Mouse (Mus musculus) liver, embryonic 11.5 days (tissue): ENCODE data around the gene Vsig8. TPM values are rescaled to one million over a fixed set of nuclear protein-coding genes. Genes with fewer than 3 reads are reported as not detected.

Experiments used
- ATAC-seq: fragments of 200-750 bp; cut with Nextera tagmentation; replicated peaks from 2 replicates; pipeline ENCODE4 v1.8.0; 2017; ENCODE audit warnings: moderate number of reproducible peaks, mild to moderate bottlenecking, moderate TSS enrichment, moderate library complexity; ENCODE audit not compliant: low FRiP score
- DNase-seq: peaks from one replicate; pipeline ENCODE4 v3.0.0-alpha.2; 2017; ENCODE audit warnings: low spot score
- H3K27ac ChIP-seq: fragments of 300-500 bp; sonication (generic); 2 replicates; pipeline ENCODE4 v1.5.1; 2014; ENCODE audit warnings: mild to moderate bottlenecking, low read depth, low read length, control low read depth
- H3K27me3 ChIP-seq: fragments of 300-500 bp; sonication (generic); replicated peaks from 2 replicates; pipeline ENCODE4 v1.6.1; 2014; ENCODE audit warnings: low read length, mixed read lengths; ENCODE audit not compliant: control insufficient read depth, insufficient read depth
- H3K36me3 ChIP-seq: fragments of 300-500 bp; sonication (generic); 2 replicates; pipeline ENCODE4 v1.6.1; 2014; ENCODE audit warnings: mild to moderate bottlenecking, low read length, moderate library complexity, mixed read lengths; ENCODE audit not compliant: control insufficient read depth, insufficient read depth
- H3K4me1 ChIP-seq: fragments of 300-500 bp; sonication (generic); replicated peaks from 2 replicates; pipeline ENCODE4 v1.6.1; 2014; ENCODE audit warnings: low read length, mixed read lengths; ENCODE audit not compliant: control insufficient read depth, insufficient read depth
- H3K4me2 ChIP-seq: fragments of 300-500 bp; sonication (generic); 2 replicates; pipeline ENCODE4 v1.6.1; 2014; ENCODE audit warnings: mild to moderate bottlenecking, control low read depth, moderate library complexity
- H3K4me3 ChIP-seq: fragments of 300-500 bp; sonication (generic); 2 replicates; pipeline ENCODE4 v1.5.1; 2014; ENCODE audit warnings: low read depth, low read length, control low read depth
- H3K9ac ChIP-seq: fragments of 300-500 bp; sonication (generic); 2 replicates; pipeline ENCODE4 v1.6.1; 2014; ENCODE audit warnings: low read depth, low read length, control low read depth
- H3K9me3 ChIP-seq: fragments of 300-500 bp; sonication (generic); 2 replicates; pipeline ENCODE4 v1.6.1; 2016; ENCODE audit warnings: low read length, inconsistent platforms, mixed read lengths; ENCODE audit not compliant: control insufficient read depth
- WGBS: fragments of 180-500 bp; shearing (Covaris S2); extraction: QIAGEN DNeasy Blood & Tissue Kit; methylation state at CpG from one replicate; pipeline ENCODE4 v1.1.7; 2014; 5-methylcytosine and 5-hydroxymethylcytosine counted together
- polyA plus RNA-seq: library from polyadenylated mRNA; unstranded; fragments of >200 nt; fragmentation: Nextera tagmentation; extraction: Ambion mirVana; gene quantifications from 2 replicates; pipeline ENCODE4 v1.2.1, GENCODE M21; 2014

The Vsig8 gene
- polyA plus RNA-seq, 1 experiment from 2014 or later: not detected

DNA sequence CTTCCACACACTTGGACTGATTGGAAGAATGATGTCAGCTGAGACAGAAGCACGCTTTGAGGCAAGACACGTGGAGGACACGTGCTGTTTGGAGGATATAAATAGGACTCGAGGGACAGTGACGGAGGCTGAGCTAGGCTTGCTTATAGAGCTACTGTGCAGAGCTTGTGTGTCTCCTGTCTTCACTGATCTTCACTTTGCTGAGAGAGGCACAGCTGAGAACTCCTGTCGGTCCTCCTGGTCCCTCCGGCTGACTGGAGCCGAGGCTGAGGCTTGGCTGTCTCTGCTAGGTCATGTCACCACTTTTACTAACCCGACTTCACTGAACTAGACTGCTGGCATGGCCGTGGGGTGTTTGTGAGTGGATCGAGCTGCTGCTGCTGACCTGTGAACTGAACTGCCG lies 32.0 kb upstream of the Vsig8 start:
- no peak overlapping the region for H3K27ac ChIP-seq
- DNase-seq: no peak
- 62% methylated on average over 12 of the region's 12 CpGs for WGBS

GRCm38 (mm10) chr1:172525027-172525764 lies 30.5 kb upstream of the Vsig8 start:
- peaks cover 12% of the 10 kb centered on the region for H3K27me3 ChIP-seq
- H3K4me2 ChIP-seq: peak overlapping the region; percentile 8; the same call in 1 of the 2 replicates
- no peak overlapping the region for H3K9ac ChIP-seq
- H3K9me3 ChIP-seq: no peaks in the 10 kb centered on the region
- ATAC-seq (no peak), DNase-seq (no peak)
- no peak overlapping the region for H3K27ac ChIP-seq
- H3K4me1 ChIP-seq: peaks cover 20% of the 10 kb centered on the region
- WGBS: 38% methylated on average over 15 of the region's 15 CpGs
- no peaks in the 10 kb centered on the region for H3K36me3 ChIP-seq
- H3K4me3 ChIP-seq: no peak overlapping the region

More for the DNA sequence above, 32.0 kb upstream of the Vsig8 start:
- ATAC-seq: no peak
- Histone ChIP-seq H3K9me3 (no peaks in the 10 kb centered on the region), H3K4me3 (no peak overlapping the region), H3K36me3 (no peaks in the 10 kb centered on the region), H3K27me3 (peaks cover 12% of the 10 kb centered on the region), H3K4me1 (peaks cover 26% of the 10 kb centered on the region), H3K4me2 (no peak overlapping the region), H3K9ac (no peak overlapping the region)

- H3K27me3 ChIP-seq: peaks cover 15% of the 10 kb centered on the region
- WGBS: 30% methylated on average over 7 of the region's 7 CpGs
- peaks cover 17% of the 10 kb centered on the region for H3K4me1 ChIP-seq
- H3K9me3 ChIP-seq: no peaks in the 10 kb centered on the region
- peak overlapping the region; percentile 58; the same call in 1 of the 2 replicates for H3K27ac ChIP-seq
- peak overlapping the region; percentile 60 for H3K4me2 ChIP-seq
- ATAC-seq: no peak
- no peaks in the 10 kb centered on the region for H3K36me3 ChIP-seq
- no peak overlapping the region for H3K9ac ChIP-seq
- DNase-seq: no peak
- H3K4me3 ChIP-seq: no peak overlapping the region
These were observed 29.8 kb upstream of the Vsig8 start for GRCm38 (mm10) chr1:172525971-172526370.

- DNase-seq: peak; percentile 68
- Histone ChIP-seq H3K27me3 (peaks cover 16% of the 10 kb centered on the region), H3K9ac (no peak overlapping the region), H3K4me2 (peak overlapping the region; percentile 60), H3K27ac (peak overlapping the region; percentile 66; the same call in 1 of the 2 replicates), H3K9me3 (no peaks in the 10 kb centered on the region), H3K4me1 (peaks cover 15% of the 10 kb centered on the region), H3K4me3 (peak overlapping the region; percentile 15; the same call in 1 of the 2 replicates), H3K36me3 (no peaks in the 10 kb centered on the region)
- ATAC-seq: peak; percentile 79
- WGBS: 25% methylated on average over 23 of the region's 23 CpGs
These were observed 29.2 kb upstream of the Vsig8 start for GRCm38 (mm10) chr1:172526380-172527081.

GRCm38 (mm10) chr1:172527431-172527830 lies 28.3 kb upstream of the Vsig8 start:
- H3K4me2 ChIP-seq: no peak overlapping the region
- H3K4me3 ChIP-seq: no peak overlapping the region
- H3K9ac ChIP-seq: no peak overlapping the region
- ATAC-seq (no peak), DNase-seq (no peak)
- no peaks in the 10 kb centered on the region for H3K9me3 ChIP-seq
- H3K36me3 ChIP-seq: no peaks in the 10 kb centered on the region
- WGBS: 87% methylated on average over 10 of the region's 10 CpGs
- H3K4me1 ChIP-seq: peaks cover 15% of the 10 kb centered on the region
- H3K27ac ChIP-seq: no peak overlapping the region
- peaks cover 20% of the 10 kb centered on the region for H3K27me3 ChIP-seq

- no peak overlapping the region for H3K27ac ChIP-seq
- no peak overlapping the region for H3K9ac ChIP-seq
- no peak overlapping the region for H3K4me2 ChIP-seq
- H3K27me3 ChIP-seq: peaks cover 31% of the 10 kb centered on the region
- H3K9me3 ChIP-seq: no peaks in the 10 kb centered on the region
- peak; percentile 71 for DNase-seq
- WGBS: 8% methylated on average over 7 of the region's 7 CpGs
- no peak overlapping the region for H3K4me3 ChIP-seq
- 0 out of 2 replicates have a peak, but pooled peaks have one; percentile 32 for ATAC-seq
- H3K4me1 ChIP-seq: peaks cover 15% of the 10 kb centered on the region
- no peaks in the 10 kb centered on the region for H3K36me3 ChIP-seq
These were observed 27.0 kb upstream of the Vsig8 start for GRCm38 (mm10) chr1:172528701-172529100.

DNA sequence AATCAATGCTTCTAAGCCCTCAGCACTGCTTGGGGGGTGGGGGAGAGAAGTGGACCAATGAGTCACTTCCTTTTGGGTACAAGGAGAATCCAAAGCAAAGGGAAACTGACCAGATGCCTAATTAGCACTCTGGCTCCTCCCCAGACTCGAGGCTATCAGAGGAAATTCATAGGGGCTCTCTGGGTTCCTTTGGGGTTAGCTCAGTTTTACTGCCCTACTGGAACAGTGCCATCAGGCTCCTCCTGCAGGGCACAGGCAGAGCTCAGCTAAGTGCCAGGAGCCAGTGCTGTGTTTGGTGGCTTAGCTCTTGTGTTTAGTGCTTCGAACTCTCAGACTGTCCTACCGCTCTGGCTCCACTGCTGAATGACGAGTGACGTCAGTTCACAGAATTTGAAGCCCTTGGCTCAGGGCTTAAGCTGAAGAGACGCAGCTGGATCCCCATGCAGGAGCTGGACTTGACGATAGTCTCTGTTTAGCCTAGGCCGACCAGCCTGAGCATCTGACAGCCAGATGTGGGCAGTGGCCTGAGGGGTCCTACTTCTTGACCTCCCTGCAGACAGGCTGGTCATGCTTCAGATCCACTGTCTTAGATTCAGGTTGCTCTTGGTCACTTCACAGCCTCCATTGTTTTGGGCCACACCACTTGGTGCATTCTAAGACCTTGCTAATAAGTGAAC lies 25.1 kb upstream of the Vsig8 start:
- Histone ChIP-seq H3K4me3 (no peak overlapping the region), H3K36me3 (no peaks in the 10 kb centered on the region), H3K27ac (no peak overlapping the region), H3K9ac (no peak overlapping the region), H3K4me1 (peaks cover 14% of the 10 kb centered on the region), H3K9me3 (no peaks in the 10 kb centered on the region), H3K27me3 (peaks cover 42% of the 10 kb centered on the region), H3K4me2 (no peak overlapping the region)
- no peak for ATAC-seq
- no peak for DNase-seq
- 32% methylated on average over 8 of the region's 8 CpGs for WGBS

DNA sequence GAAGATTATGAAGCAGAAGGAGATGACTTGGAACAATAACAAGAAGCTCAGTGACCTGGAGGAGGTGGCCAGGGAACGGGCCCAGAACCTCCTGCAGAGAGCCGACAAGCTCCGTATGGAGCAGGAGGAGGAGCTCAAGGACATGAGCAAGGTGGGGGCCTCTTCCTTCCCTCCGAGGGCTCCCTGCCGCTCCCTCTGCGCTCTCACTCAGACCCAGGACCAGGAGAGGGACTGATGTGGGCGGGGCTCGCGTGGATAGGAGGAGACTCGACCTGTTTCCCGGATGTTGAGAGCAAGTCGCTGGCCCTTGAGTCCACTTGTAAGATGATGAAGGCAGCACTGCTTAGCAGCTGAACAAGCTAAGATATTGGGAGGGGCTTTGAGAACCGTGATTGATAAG lies 23.2 kb upstream of the Vsig8 start:
- 2% methylated on average over 13 of the region's 13 CpGs for WGBS
- H3K4me2 ChIP-seq: peak overlapping the region; percentile 47
- no peak for ATAC-seq

More for the DNA sequence above, 23.2 kb upstream of the Vsig8 start:
- Histone ChIP-seq H3K4me3 (peak overlapping the region; percentile 27; the same call in 1 of the 2 replicates), H3K9me3 (no peaks in the 10 kb centered on the region), H3K9ac (no peak overlapping the region), H3K27ac (no peak overlapping the region), H3K36me3 (no peaks in the 10 kb centered on the region), H3K27me3 (peaks cover 40% of the 10 kb centered on the region), H3K4me1 (no peaks in the 10 kb centered on the region; the same call in none of the 2 replicates)
- no peak for DNase-seq
